Mouse (Mus musculus) C2C12 (cell line): ENCODE results near the gene Ttc21a. TPM values are rescaled to one million over a fixed set of nuclear protein-coding genes. Genes with fewer than 3 reads are reported as not detected.

Experiments
- H3K27me3 ChIP-seq: one replicate; pipeline ENCODE4 v1.6.1; 2011; ENCODE audit not compliant: control insufficient read depth, insufficient read depth, insufficient read length
- H3K36me3 ChIP-seq: one replicate; pipeline ENCODE4 v1.6.1; 2011; ENCODE audit not compliant: control insufficient read depth, insufficient read depth
- H3K4me3 ChIP-seq: one replicate; pipeline ENCODE4 v1.5.1; 2011; ENCODE audit warnings: mild to moderate bottlenecking, control low read depth; ENCODE audit not compliant: poor library complexity, insufficient read depth, severe bottlenecking
- H3K79me2 ChIP-seq: one replicate; pipeline ENCODE4 v1.6.1; 2011; ENCODE audit not compliant: control insufficient read depth, insufficient read depth
- H3K79me3 ChIP-seq: one replicate; pipeline ENCODE4 v1.6.1; 2011; ENCODE audit warnings: low read depth, control low read depth
- H3ac ChIP-seq: one replicate; pipeline ENCODE3; 2011; ENCODE audit warnings: low read depth; ENCODE audit not compliant: control insufficient read depth, insufficient read length
- CEBPB ChIP-seq: IDR thresholded peaks from one replicate; pipeline ENCODE4 v1.6.1; 2011; ENCODE audit warnings: low read depth, mild to moderate bottlenecking, control low read depth, moderate library complexity
- CTCF ChIP-seq: IDR thresholded peaks from one replicate; pipeline ENCODE4 v1.5.1; 2011; ENCODE audit not compliant: control insufficient read depth, insufficient read depth, insufficient read length
- FOSL1 ChIP-seq: IDR thresholded peaks from one replicate; pipeline ENCODE4 v1.8.0; 2011; ENCODE audit warnings: mild to moderate bottlenecking, low read length; ENCODE audit not compliant: poor library complexity, insufficient read depth, severe bottlenecking
- MAX ChIP-seq: IDR thresholded peaks from one replicate; pipeline ENCODE4 v1.6.1; 2011; ENCODE audit warnings: mild to moderate bottlenecking, control low read depth
- MYOD1 ChIP-seq: IDR thresholded peaks from one replicate; pipeline ENCODE4 v1.6.1; 2011; ENCODE audit warnings: low read depth; ENCODE audit not compliant: control insufficient read depth, insufficient read length
- MYOG ChIP-seq: IDR thresholded peaks from one replicate; pipeline ENCODE4 v1.6.1; 2011; ENCODE audit not compliant: control insufficient read depth, insufficient read length; ENCODE audit errors: extremely low read depth
- USF1 ChIP-seq: IDR thresholded peaks from one replicate; pipeline ENCODE4 v1.6.1; 2011; ENCODE audit warnings: low read depth, mild to moderate bottlenecking, control low read depth, moderate library complexity
- polyA plus RNA-seq: library from polyadenylated mRNA; unstranded; fragments of >200 nt; fragmentation: generic; extraction: Trizol; gene quantifications from one replicate; pipeline ENCODE4 v1.2.1, GENCODE M21; 2012; ENCODE audit warnings: missing spikeins

Ttc21a gene
- polyA plus RNA-seq, 1 experiment: 0.06 TPM

DNA sequence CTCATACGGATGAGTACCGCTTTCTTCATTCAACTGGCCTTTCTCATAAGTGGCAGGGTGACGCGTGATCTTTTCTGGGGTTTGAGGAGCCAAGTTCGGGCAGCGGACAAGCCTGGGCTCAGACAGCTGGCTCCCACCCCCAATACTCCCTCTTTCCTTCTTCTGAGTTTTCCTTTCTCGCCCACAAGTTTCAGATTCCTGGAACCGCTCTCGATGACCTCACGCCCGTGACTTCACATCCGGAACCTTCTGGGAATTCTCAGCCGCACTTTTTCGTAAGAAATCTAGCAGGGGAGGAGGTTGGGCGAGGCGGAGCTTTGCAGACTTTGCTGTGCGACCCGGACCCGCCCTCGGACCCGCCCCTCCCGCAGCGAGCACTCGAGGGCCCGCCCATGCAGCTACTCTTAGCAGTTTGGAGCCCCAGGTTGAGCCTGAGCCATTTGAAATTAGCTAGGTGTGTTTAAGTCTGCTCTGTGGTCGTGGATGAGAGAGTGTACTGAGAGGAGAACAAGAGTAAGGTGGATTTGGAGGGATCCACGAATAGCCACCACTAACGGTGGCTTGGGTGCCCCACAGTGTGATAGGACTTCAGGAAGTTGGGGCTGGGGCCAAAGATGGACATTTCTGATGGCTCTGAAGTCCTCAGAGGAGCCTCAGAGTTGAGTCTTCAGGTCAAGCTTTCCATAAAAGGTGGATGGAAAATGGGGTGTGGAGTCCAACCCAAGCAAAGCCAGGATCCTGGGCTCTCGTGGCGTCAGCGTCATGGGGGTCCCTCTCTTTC, 64.7 kb downstream of the Ttc21a start:
- H3ac ChIP-seq: peak overlapping the region; percentile 1
- H3K4me3 ChIP-seq: no peak overlapping the region
- TF ChIP-seq USF1: no peak
- no peak for TF ChIP-seq CEBPB
- TF ChIP-seq MAX: no peak
- TF ChIP-seq FOSL1: no peak
- no peak for TF ChIP-seq MYOD1
- H3K36me3 ChIP-seq: no peaks in the 10 kb centered on the region
- no peaks in the 10 kb centered on the region for H3K79me3 ChIP-seq
- H3K79me2 ChIP-seq: no peaks in the 10 kb centered on the region
- H3K27me3 ChIP-seq: no peaks in the 10 kb centered on the region

DNA sequence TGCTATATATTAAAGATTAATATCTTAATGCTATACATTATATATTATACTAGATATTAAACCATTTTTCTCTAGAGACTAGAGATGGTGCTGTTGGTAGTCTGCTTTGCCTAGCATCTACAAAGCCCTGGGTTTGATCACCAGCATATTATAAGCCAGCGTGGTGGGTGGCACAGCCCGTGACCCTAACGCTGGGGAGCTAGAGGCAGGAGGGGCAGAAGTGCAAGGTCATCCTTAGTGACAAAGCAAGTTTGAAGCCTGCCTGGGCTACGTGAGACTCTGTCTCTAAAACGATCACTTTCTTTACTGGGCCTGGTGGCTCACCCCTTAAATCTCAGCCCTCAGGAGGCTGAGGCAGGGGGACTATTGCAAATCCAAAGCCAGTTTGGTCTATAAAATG, 65.5 kb downstream of the Ttc21a start:
- H3K4me3 ChIP-seq: no peak overlapping the region

GRCm38 (mm10) chr9:120005936-120006335, 68.5 kb downstream of the Ttc21a start:
- H3K79me2 ChIP-seq: no peaks in the 10 kb centered on the region
- no peak overlapping the region for H3ac ChIP-seq
- H3K79me3 ChIP-seq: no peaks in the 10 kb centered on the region
- no peak overlapping the region for H3K4me3 ChIP-seq
- H3K27me3 ChIP-seq: no peaks in the 10 kb centered on the region
- H3K36me3 ChIP-seq: no peaks in the 10 kb centered on the region
- TF ChIP-seq MYOG: no peak
- TF ChIP-seq CEBPB: no peak
- TF ChIP-seq MYOD1: no peak
- TF ChIP-seq CTCF: no peak
- TF ChIP-seq MAX: no peak
- no peak for TF ChIP-seq FOSL1
- no peak for TF ChIP-seq USF1

More for the DNA sequence above, 65.5 kb downstream of the Ttc21a start:
- Histone ChIP-seq H3K79me2 (no peaks in the 10 kb centered on the region), H3K36me3 (no peaks in the 10 kb centered on the region), H3K79me3 (no peaks in the 10 kb centered on the region), H3K27me3 (no peaks in the 10 kb centered on the region), H3ac (no peak overlapping the region)
- TF ChIP-seq MAX (no peak), USF1 (no peak), CTCF (no peak), CEBPB (no peak), MYOD1 (no peak), FOSL1 (no peak), MYOG (no peak)

DNA sequence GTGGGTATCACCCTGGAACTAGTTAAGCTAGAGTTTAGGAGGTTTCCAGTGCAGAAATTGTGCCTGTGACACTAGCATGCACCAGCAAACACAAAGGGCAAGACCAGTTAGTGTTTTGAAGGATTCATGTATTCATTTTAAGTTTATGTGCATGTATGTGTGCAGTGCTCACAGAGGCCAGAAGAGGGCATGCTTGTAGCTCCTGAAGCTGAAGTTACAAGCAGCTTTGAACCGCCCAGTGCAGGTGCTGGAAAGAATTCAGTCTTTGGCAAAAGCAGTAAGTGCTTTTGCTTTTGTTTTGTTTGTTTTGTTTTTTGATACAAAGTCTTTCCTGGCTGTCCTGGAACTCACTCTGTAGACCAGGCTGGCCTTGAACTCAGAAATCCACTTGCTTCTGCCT, 70.4 kb downstream of the Ttc21a start:
- Histone ChIP-seq H3K79me3 (no peaks in the 10 kb centered on the region), H3K79me2 (no peaks in the 10 kb centered on the region), H3K36me3 (no peaks in the 10 kb centered on the region), H3K27me3 (no peaks in the 10 kb centered on the region), H3ac (no peak overlapping the region), H3K4me3 (no peak overlapping the region)
- no peak for TF ChIP-seq MYOD1
- no peak for TF ChIP-seq USF1
- TF ChIP-seq CEBPB: no peak
- no peak for TF ChIP-seq MYOG
- no peak for TF ChIP-seq CTCF
- no peak for TF ChIP-seq MAX
- no peak for TF ChIP-seq FOSL1

DNA sequence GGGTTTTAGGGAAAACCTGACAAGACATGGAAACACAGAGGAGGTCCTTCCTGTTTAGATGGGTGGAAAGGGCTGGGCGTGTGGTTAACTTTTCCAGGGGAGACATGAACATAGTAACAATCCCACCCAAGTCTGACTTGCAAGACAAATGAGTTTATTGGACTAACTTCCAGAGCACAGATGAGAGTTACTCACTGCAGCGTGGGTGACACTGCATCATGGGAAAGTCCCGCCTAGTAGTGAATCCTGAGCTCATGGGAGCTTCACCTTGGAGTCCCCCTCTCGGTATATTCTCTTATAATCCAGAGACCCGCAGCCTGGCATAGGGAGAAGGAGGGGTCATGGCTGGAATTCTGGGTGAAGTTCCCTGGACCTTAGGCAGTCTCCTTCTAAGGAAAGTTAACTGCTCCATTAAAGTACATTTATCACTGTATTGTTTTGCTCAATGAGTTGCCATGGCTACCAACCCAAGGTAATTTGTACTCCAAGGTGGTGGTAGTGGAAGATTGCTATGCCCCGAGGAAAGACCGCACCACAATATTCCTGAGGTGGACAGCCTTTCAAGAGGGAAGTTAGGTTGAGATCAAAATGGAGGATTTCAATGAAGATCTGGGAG, 71.9 kb downstream of the Ttc21a start:
- Histone ChIP-seq H3K79me2 (no peaks in the 10 kb centered on the region), H3K4me3 (no peak overlapping the region), H3ac (no peak overlapping the region), H3K27me3 (no peaks in the 10 kb centered on the region), H3K79me3 (no peaks in the 10 kb centered on the region), H3K36me3 (no peaks in the 10 kb centered on the region)
- no peak for TF ChIP-seq USF1
- TF ChIP-seq MAX: no peak
- no peak for TF ChIP-seq CTCF
- TF ChIP-seq CEBPB: no peak
- TF ChIP-seq FOSL1: no peak

GRCm38 (mm10) chr9:120009871-120010270, 72.5 kb downstream of the Ttc21a start:
- no peaks in the 10 kb centered on the region for H3K79me2 ChIP-seq
- no peaks in the 10 kb centered on the region for H3K27me3 ChIP-seq
- TF ChIP-seq USF1 (no peak), CEBPB (no peak), CTCF (no peak), MYOD1 (no peak), MAX (no peak), MYOG (no peak), FOSL1 (no peak)
- no peak overlapping the region for H3ac ChIP-seq
- no peaks in the 10 kb centered on the region for H3K36me3 ChIP-seq
- no peaks in the 10 kb centered on the region for H3K79me3 ChIP-seq
- H3K4me3 ChIP-seq: no peak overlapping the region
